Mouse (Mus musculus) midbrain, embryonic 11.5 days (tissue): Measurements from ENCODE around the gene Sipa1l3. TPM values are rescaled to one million over a fixed set of nuclear protein-coding genes. Genes with fewer than 3 reads are reported as not detected.
A peak's percentile ranks its signal among the peaks of the same experiment; 100 is the strongest.

ENCODE experiments used
- ATAC-seq: fragments of 200-750 bp; cut with Nextera tagmentation; 2 replicates; pipeline ENCODE4 v1.8.0; 2017; ENCODE audit warnings: moderate TSS enrichment, moderate library complexity; ENCODE audit not compliant: low FRiP score
- DNase-seq: peaks from one replicate; pipeline ENCODE4 v3.0.0; 2015; ENCODE audit warnings: low spot score; ENCODE audit errors: missing footprints
- H3K27ac ChIP-seq: fragments of 300-500 bp; sonication (generic); 2 replicates; pipeline ENCODE4 v1.5.1; 2014; ENCODE audit warnings: low read depth, low read length
- H3K27me3 ChIP-seq: fragments of 300-500 bp; sonication (generic); 2 replicates; pipeline ENCODE4 v1.6.1; 2014; ENCODE audit warnings: mild to moderate bottlenecking, low read length, moderate library complexity, mixed read lengths; ENCODE audit not compliant: control insufficient read depth, insufficient read depth
- H3K36me3 ChIP-seq: fragments of 300-500 bp; sonication (generic); 2 replicates; pipeline ENCODE4 v1.6.1; 2014; ENCODE audit warnings: mild to moderate bottlenecking, low read length, moderate library complexity, mixed read lengths; ENCODE audit not compliant: control insufficient read depth, insufficient read depth
- H3K4me1 ChIP-seq: fragments of 300-500 bp; sonication (generic); 2 replicates; pipeline ENCODE4 v1.6.1; 2014; ENCODE audit warnings: low read length; ENCODE audit not compliant: control insufficient read depth, insufficient read depth
- H3K4me2 ChIP-seq: fragments of 300-500 bp; sonication (generic); 2 replicates; pipeline ENCODE4 v1.6.1; 2014; ENCODE audit warnings: mild to moderate bottlenecking, moderate library complexity
- H3K4me3 ChIP-seq: fragments of 300-500 bp; sonication (generic); 2 replicates; pipeline ENCODE4 v1.5.1; 2014; ENCODE audit warnings: low read depth, low read length
- H3K9ac ChIP-seq: fragments of 300-500 bp; sonication (generic); 2 replicates; pipeline ENCODE4 v1.6.1; 2014; ENCODE audit warnings: low read length
- H3K9me3 ChIP-seq: fragments of 300-500 bp; sonication (generic); 2 replicates; pipeline ENCODE4 v1.6.1; 2016; ENCODE audit warnings: low read length; ENCODE audit not compliant: control insufficient read depth
- WGBS: fragments of 180-500 bp; shearing (Covaris S2); extraction: QIAGEN DNeasy Blood & Tissue Kit; methylation state at CpG from one replicate; pipeline ENCODE4 v1.1.7; 2014; 5-methylcytosine and 5-hydroxymethylcytosine counted together
- polyA plus RNA-seq: library from polyadenylated mRNA; unstranded; fragments of >200 nt; fragmentation: Nextera tagmentation; extraction: Ambion mirVana; gene quantifications from 2 replicates; pipeline ENCODE4 v1.2.1, GENCODE M21; 2014

Gene Sipa1l3
- polyA plus RNA-seq, 1 experiment from 2014 or later = 7.8 TPM

GRCm38 (mm10) chr7:29438655-29439282, 79.7 kb downstream of the Sipa1l3 start:
- H3K9me3 ChIP-seq = no peaks in the 10 kb centered on the region
- H3K27ac ChIP-seq = no peak overlapping the region
- H3K27me3 ChIP-seq = peaks cover 2% of the 10 kb centered on the region
- no peak overlapping the region for H3K4me3 ChIP-seq
- H3K4me1 ChIP-seq = peaks cover 16% of the 10 kb centered on the region
- no peaks in the 10 kb centered on the region for H3K36me3 ChIP-seq
- H3K9ac ChIP-seq = no peak overlapping the region
- DNase-seq (no peak), ATAC-seq (no peak)
- WGBS = 82% methylated on average over 16 of the region's 16 CpGs
- H3K4me2 ChIP-seq = no peak overlapping the region

- 93% methylated on average over 14 of the region's 14 CpGs for WGBS
- Histone ChIP-seq H3K27me3 (peaks cover 2% of the 10 kb centered on the region), H3K4me1 (peaks cover 18% of the 10 kb centered on the region), H3K4me3 (no peak overlapping the region), H3K9ac (no peak overlapping the region), H3K36me3 (no peaks in the 10 kb centered on the region), H3K27ac (no peak overlapping the region), H3K4me2 (no peak overlapping the region), H3K9me3 (no peaks in the 10 kb centered on the region)
- no peak for ATAC-seq
- no peak for DNase-seq
Measured at GRCm38 (mm10) chr7:29438204-29438603, 80.2 kb downstream of the Sipa1l3 start.

- H3K4me3 ChIP-seq = no peak overlapping the region
- H3K27ac ChIP-seq = no peak overlapping the region
- H3K27me3 ChIP-seq = peaks cover 2% of the 10 kb centered on the region
- H3K4me2 ChIP-seq = no peak overlapping the region
- H3K9me3 ChIP-seq = no peaks in the 10 kb centered on the region
- DNase-seq = no peak
- no peak for ATAC-seq
- H3K4me1 ChIP-seq = peaks cover 29% of the 10 kb centered on the region
- WGBS = 73% methylated on average over 10 of the region's 10 CpGs
- H3K9ac ChIP-seq = no peak overlapping the region
- no peaks in the 10 kb centered on the region for H3K36me3 ChIP-seq
Measured at GRCm38 (mm10) chr7:29437072-29437471, 81.4 kb downstream of the Sipa1l3 start.

GRCm38 (mm10) chr7:29434313-29435035, 84.0 kb downstream of the Sipa1l3 start:
- no peaks in the 10 kb centered on the region; the same call in none of the 2 replicates for H3K27me3 ChIP-seq
- no peak overlapping the region for H3K4me2 ChIP-seq
- DNase-seq (no peak), ATAC-seq (no peak)
- H3K4me1 ChIP-seq = peaks cover 33% of the 10 kb centered on the region
- H3K27ac ChIP-seq = no peak overlapping the region
- no peak overlapping the region for H3K4me3 ChIP-seq
- 81% methylated on average over 9 of the region's 9 CpGs for WGBS
- no peak overlapping the region for H3K9ac ChIP-seq
- no peaks in the 10 kb centered on the region for H3K9me3 ChIP-seq
- H3K36me3 ChIP-seq = no peaks in the 10 kb centered on the region

GRCm38 (mm10) chr7:29433725-29434124, 84.7 kb downstream of the Sipa1l3 start:
- Histone ChIP-seq H3K4me1 (peaks cover 33% of the 10 kb centered on the region), H3K9me3 (no peaks in the 10 kb centered on the region), H3K27me3 (peaks cover 3% of the 10 kb centered on the region), H3K36me3 (no peaks in the 10 kb centered on the region), H3K27ac (no peak overlapping the region), H3K9ac (no peak overlapping the region), H3K4me3 (no peak overlapping the region), H3K4me2 (no peak overlapping the region)
- ATAC-seq (no peak), DNase-seq (no peak)
- WGBS = 81% methylated on average over 10 of the region's 10 CpGs

GRCm38 (mm10) chr7:29432947-29433553, 85.4 kb downstream of the Sipa1l3 start:
- H3K4me3 ChIP-seq = no peak overlapping the region
- 50% methylated on average over 11 of the region's 11 CpGs for whole genome bisulfite sequencing
- no peak for ATAC-seq
- H3K27ac ChIP-seq = 0 out of 2 replicates have a peak overlapping the region, but pooled peaks have one; percentile 11
- no peak for DNase-seq
- no peaks in the 10 kb centered on the region for H3K36me3 ChIP-seq
- 0 out of 2 replicates have a peak overlapping the region, but pooled peaks have one; percentile 6 for H3K4me2 ChIP-seq
- peaks cover 33% of the 10 kb centered on the region for H3K4me1 ChIP-seq
- no peaks in the 10 kb centered on the region for H3K9me3 ChIP-seq
- peak overlapping the region; percentile 16; the same call in 1 of the 2 replicates for H3K9ac ChIP-seq
- H3K27me3 ChIP-seq = peaks cover 3% of the 10 kb centered on the region

GRCm38 (mm10) chr7:29432180-29432946, 86.1 kb downstream of the Sipa1l3 start:
- Histone ChIP-seq H3K36me3 (no peaks in the 10 kb centered on the region), H3K4me1 (peaks cover 33% of the 10 kb centered on the region), H3K9ac (no peak overlapping the region), H3K27ac (0 out of 2 replicates have a peak overlapping the region, but pooled peaks have one; percentile 11), H3K4me2 (0 out of 2 replicates have a peak overlapping the region, but pooled peaks have one; percentile 6), H3K9me3 (no peaks in the 10 kb centered on the region), H3K27me3 (peaks cover 6% of the 10 kb centered on the region), H3K4me3 (no peak overlapping the region)
- WGBS = 7% methylated on average over 15 of the region's 15 CpGs
- DNase-seq (peak; percentile 94), ATAC-seq (peak; percentile 59)

- peak overlapping the region; percentile 30; the same call in 1 of the 2 replicates for H3K27ac ChIP-seq
- peak; percentile 58 for ATAC-seq
- no peak for DNase-seq
- no peaks in the 10 kb centered on the region for H3K36me3 ChIP-seq
- H3K4me2 ChIP-seq = no peak overlapping the region; the same call in 1 of the 2 replicates
- H3K4me3 ChIP-seq = no peak overlapping the region
- 0 out of 2 replicates have a peak overlapping the region, but pooled peaks have one; percentile 12 for H3K9ac ChIP-seq
- peaks cover 33% of the 10 kb centered on the region for H3K4me1 ChIP-seq
- H3K27me3 ChIP-seq = peaks cover 6% of the 10 kb centered on the region
- H3K9me3 ChIP-seq = no peaks in the 10 kb centered on the region
- 2% methylated on average over 6 of the region's 6 CpGs for WGBS
Measured at GRCm38 (mm10) chr7:29430739-29431211, 87.7 kb downstream of the Sipa1l3 start.
